Mouse (Mus musculus) cerebellum, postnatal 14 days (tissue): ENCODE data around the gene Reg4.

Experiments
- DNase-seq, 2 experiments: peaks; one replicate each; pipeline ENCODE4 v3.0.0; 2021; ENCODE audit warnings: mixed read lengths in 2 of 2

Gene Reg4

DNA sequence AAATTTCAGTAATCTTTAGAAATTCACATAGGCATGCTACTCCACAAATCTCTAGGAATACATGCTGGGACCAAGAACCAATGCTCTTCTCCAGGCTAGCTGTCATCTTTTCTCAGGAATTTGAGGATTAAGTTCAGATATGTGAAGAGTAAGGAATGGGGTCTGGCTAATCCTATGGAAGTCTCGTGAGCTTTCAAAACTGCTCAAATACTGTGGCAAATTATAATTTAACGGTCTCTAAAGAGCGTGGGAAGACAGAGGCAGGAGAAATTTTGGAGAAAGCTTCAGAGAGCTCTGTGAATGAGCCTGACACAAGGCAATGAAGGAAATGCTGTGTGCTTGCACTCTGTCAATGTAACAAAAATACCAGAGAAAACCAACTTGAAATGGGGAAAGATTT is 16.2 kb downstream of the Reg4 start:
- no peak for DNase-seq

- no peak for DNase-seq
Measured at GRCm38 (mm10) chr3:98242051-98242450, 20.1 kb downstream of the Reg4 start.

GRCm38 (mm10) chr3:98242458-98243037 is 20.6 kb downstream of the Reg4 start:
- DNase-seq: no peak

- DNase-seq: no peak
Measured at GRCm38 (mm10) chr3:98245892-98246291, 23.9 kb downstream of the Reg4 start.

DNA sequence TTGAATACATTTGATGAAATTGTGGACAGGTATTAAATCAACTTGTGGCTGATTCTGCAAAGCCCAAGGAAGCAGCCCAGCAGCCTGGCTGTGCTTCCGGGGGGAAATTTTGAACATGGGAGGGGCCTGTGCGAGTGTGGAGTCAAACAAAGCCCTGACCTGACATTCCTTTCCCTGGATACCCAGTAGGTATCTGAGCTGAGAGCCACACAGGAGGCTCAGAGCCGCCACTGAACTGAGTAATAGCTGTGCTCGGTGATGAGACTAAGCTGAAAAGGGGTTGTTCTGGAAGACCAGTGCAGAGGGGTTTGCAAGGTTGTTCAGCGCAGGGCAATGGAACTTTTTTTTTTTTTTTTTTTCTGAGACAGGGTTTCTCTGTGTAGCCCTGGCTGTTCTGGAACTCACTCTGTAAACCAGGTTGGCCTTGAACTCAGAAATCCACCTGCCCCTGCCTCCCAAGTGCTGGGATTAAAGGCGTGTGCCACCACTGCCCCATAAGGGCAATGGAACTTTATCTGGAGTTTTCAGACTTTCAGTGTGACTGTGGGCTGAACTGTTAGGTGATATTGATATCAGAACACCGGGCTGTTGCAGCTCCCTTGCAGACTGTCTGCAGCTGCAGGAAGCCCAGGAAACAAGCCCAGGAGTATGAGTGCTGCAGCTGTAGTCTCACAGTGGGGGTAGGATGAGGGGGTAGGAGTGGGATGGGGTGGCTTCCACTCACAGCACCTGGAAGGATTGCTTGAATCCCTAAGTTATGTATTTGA is 25.2 kb downstream of the Reg4 start:
- DNase-seq: no peak

DNA sequence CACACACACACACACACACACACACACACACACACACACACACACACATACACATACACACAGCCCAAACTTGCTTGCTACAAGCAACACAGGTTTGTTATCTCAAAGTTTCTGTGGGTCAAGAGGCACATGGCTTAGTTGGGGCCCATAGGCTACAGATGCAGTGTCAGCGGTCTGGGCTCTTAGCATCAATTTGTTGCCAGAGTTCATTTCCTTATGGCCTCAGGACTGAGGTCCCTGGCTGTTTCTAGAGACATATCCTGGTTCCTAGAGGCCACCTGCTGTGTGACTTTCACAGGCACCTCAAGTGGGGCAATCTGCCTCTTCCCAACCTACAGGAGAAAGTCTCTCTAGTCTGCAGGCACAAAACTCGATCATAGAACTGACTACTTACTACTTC is 27.4 kb downstream of the Reg4 start:
- no peak for DNase-seq

DNA sequence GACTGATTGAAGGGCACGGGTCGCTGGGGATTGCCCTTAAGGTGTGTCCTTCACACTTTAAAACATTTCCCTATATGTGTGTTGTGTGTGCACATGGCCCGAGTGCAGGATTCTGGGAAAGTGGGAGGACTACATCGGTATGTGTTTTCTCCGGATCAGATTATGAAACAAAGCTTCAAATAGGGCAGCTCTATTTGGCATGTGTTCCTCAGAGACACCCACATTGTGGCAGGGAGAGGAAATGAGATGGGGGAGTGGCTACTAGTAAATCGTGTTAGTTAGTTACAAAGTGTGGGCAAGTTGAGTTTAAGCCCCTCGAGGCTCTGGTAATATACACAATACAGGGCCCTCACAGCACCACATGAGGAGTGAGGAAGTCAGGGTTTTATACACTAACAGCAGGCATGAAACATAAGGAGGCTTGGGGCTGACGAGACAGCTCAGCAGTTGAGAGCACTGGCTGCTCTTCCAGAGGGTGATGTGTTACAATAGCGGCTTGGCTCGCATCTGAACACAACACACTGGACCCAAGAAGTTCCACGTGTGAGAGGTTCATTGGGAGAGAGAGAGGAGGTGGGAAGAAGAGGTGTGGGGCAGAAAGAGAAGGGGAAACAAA is 28.0 kb downstream of the Reg4 start:
- DNase-seq: no peak

- no peak for DNase-seq
Measured at GRCm38 (mm10) chr3:98254059-98254458, 32.1 kb downstream of the Reg4 start.

DNA sequence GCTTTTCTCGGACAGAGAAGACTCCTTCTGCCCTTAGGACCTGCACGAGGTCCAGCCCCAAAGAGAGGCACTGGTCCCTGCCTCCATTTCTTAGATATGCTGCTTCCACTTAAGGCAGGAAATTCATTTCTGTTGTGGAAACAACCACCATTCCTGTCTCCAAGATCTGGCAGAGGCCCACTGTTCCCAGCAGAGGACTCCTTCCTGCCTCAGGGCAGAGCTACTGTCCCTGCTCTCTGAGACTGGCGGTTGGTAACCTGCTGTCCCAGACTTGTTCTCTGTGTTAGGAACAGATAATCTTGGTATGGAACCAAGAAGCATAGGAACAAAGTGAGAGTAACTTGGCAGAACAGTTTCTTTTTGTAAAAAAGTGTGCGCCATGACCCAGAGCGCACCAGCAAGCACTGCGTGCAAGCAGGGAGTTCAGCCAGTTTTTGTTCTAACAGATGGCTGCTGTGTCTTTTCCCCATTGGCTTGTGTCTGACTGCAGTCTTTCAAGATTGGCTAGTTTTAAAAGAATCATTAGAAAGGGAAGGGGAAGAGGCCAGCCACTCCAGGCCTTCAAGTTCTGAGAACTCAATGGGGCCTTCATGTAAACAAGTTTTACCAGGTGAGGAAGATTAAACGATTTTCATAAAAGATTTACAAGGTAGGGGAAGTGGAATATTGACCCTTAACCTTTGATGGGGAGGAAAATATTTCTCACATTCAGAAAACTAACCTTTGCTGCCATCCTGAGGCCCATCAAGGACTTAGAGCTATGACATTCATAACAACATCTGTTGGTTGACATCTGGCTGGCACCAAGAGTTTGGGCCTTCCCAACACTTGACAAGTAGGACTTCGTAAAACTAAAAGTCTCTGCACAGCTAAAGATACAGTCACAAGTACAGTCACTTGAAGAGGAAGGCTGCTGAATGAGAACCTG is 33.0 kb downstream of the Reg4 start:
- peak; percentile 43 to 55 for DNase-seq

GRCm38 (mm10) chr3:98258723-98259122 is 36.8 kb downstream of the Reg4 start:
- DNase-seq: no peak

GRCm38 (mm10) chr3:98259271-98259751 is 37.4 kb downstream of the Reg4 start:
- peak; percentile 72 to 87 for DNase-seq

DNA sequence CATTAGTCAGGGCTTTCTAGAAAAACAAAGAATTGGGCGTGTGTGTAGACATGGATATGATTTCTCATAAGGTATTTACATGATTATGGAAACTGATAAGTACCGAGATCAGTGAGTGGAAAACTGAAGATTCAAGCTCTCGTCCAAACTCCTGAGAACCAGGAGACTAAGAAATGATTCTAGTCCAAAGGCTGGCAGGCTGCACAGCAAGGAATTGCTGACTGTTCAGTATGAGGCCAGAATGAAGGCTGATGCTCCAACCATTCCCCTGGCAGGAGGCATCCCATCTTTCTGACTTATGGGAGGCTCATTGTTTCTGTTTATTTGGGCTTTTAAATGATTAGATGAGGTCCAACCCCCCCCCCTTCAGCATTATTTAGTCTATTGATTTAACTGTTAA is 38.6 kb downstream of the Reg4 start:
- DNase-seq: peak in 1 of 2 experiments; percentile 30

GRCm38 (mm10) chr3:98261415-98261814 is 39.5 kb downstream of the Reg4 start:
- DNase-seq: no peak

DNA sequence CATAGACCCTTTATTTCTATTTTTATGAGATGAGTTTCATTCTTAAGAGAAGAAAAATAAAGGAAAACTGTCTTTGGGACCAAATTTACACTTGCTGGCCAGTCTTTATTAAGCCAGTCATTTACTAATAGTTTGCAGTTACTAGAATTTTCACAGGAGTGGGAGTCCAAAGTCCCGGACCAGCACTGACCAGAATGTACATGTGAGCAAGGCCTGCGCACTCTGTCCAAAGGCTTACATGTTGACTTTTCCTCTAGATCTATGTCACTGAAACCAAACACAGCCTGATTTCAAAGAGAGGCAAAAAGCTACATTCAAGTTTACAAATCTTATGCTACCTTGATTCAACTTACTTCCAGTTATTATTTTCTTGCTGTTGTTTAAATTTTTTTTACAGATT is 40.2 kb downstream of the Reg4 start:
- no peak for DNase-seq

- DNase-seq: no peak
Measured at GRCm38 (mm10) chr3:98267249-98267651, 45.3 kb downstream of the Reg4 start.

GRCm38 (mm10) chr3:98273623-98274398 is 51.9 kb downstream of the Reg4 start:
- no peak for DNase-seq

DNA sequence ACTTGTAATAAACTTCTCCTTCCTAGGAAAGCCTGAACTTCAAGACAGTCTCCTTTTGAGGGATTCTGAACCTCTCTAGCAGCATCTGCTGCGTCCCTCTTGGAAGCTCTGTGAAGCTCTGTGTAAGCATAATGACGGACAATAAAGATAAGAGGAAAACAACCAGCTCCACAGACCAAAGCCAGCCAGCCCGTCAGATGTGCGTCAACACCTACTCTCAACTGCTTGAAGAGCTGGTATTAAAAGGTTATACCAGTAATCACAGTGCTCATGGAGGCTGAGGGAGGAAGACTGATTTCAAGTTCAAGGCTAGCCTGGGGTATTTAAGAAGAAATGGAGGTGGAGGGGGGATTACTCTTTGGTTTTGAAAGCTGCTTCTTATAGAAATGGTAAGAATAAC is 57.7 kb downstream of the Reg4 start:
- DNase-seq: no peak

DNA sequence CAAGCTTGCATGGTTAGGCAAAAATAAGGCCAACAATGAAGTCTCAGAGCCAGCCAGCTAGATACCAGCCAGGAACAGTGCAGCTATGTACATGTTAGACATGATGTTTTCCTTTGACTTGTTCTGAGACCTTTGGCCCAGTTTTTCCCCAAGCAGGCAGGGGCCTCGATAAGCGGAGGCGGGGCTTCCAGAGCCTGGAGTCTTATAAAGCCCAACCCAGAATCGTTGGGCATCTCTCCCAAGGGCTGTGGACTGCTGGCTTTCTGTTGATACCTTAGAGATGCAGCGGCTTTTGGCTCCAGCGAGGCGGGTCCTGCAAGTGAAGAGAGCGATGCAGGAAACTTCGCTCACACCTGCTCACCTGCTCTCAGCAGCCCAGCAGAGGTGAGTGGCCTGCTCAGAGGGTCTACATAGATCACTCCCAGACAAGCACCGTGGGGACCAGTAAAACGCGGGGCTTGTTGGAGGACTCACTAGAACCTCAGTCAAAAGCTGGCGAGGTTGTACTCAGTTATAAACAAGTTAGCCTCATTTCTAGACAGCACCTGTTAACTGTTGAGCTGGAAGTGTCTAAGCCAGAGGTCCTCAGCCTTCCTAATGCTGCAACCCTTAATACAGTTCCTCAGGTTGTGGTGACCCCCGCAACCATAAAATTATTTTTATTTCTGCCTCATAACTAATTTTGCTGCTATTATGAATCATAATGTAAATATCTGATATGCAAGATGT is 58.4 kb downstream of the Reg4 start, which contains the start of gene Hmgcs2:
TSS of gene Hmgcs2 (plus strand) at position 232 of the 729 bp plus-strand sequence.
- DNase-seq: peak in 1 of 2 experiments; percentile 17

DNA sequence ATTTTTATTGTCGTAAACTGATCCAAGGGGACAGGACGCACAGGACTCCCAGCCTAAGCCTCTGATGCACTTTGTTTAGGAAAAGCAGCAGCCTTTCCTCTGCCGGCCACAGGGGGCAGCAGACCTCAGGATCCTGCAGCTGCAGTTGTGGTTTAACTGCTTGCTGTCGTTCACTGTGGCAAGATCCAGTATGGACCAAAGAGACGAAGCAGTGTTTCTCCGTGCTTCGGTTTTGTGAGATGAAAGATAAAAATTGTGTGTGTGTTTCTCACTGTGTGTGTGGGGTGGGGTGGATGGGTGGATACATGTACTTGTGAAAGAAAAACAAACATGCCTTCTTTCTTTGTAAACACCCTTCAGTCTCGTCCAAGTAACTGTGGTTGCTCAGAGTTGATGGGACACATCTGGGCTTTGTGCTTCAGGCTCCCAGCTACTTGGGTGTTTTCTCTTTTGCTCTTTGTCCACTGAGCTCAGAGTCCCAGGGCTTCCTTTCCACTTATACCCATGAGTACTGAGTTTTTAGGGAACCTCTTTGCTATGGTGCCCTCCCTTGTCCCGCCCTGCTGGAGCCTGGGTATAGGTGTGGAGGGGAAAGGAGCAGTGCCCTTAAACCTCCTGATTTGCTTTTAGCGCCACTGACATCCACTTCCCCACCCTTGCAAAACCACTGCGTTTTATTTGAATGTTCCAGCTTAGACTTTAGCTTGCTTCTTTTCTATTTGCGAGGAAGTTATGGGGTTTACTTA is 59.1 kb downstream of the Reg4 start:
- DNase-seq: peak; percentile 68 to 70

GRCm38 (mm10) chr3:98282422-98282821 is 60.5 kb downstream of the Reg4 start:
- no peak for DNase-seq

DNA sequence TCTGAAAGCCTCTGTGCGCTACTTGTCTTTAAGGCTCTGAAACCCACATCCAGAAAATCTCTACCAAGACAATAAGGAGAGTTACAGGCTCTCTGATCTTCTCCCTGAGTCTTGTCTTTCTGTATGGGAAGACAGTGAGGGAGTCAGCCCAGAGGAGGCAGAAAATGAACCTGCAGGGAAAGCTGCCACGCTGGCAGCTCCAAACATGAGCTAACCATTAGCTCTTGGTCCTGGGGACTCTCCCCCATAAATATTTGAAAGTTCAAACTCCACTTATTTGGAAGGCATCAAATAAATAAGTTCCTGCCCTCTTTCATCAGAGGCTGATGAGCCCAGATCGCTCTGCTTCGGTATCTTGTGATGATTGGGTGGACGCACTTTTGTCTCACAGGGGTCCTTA is 61.2 kb downstream of the Reg4 start:
- DNase-seq: no peak
